Mouse (Mus musculus): ENCODE results near the gene Fam170b. TPM values are rescaled to one million over a fixed set of nuclear protein-coding genes. Genes with fewer than 3 reads are reported as not detected.

Gene Fam170b
- polyA plus RNA-seq, 1 experiment from 2014 or later = not detected

DNA sequence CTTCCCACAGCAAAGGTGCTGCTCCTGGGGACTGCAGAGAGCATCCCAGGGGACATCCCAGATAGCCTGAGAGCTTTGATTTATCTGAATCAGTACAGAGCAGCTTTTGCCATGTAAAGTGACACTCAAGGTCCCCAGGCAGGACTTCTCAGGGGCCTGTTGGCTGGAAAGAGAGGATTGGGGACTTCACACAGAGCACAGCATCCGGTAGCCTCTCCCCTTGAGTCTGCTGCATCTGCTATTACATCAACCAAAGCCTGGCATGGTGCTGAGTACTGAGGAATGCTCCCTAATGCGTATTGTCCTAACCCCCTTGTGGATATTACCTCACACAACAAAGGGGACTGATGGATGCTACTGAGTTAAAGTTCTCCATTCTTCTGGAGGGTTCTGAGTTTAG lies 27.9 kb downstream of the Fam170b start:
- no peaks in the 10 kb centered on the region for H3K36me3 ChIP-seq (ENCODE audit: control insufficient read depth, insufficient read depth, low read length)
- no peak overlapping the region for H3K4me3 ChIP-seq (ENCODE audit: low read depth, low read length)
- no peaks in the 10 kb centered on the region for H3K4me1 ChIP-seq (ENCODE audit: control insufficient read depth, insufficient read depth, low read length)
- ATAC-seq (ENCODE audit: insufficient number of reproducible peaks, low FRiP score, low TSS enrichment, low read depth) (no peak), DNase-seq (ENCODE audit: low spot score) (no peak)
- no peak overlapping the region for H3K9ac ChIP-seq (ENCODE audit: low read length)
- WGBS = 48% methylated on average over 2 of the region's 2 CpGs
- H3K9me3 ChIP-seq (ENCODE audit: control insufficient read depth, low read length) = no peaks in the 10 kb centered on the region
- H3K27ac ChIP-seq (replicated peaks; ENCODE audit: low read depth, low read length) = no peak overlapping the region
- no peak overlapping the region for H3K4me2 ChIP-seq (ENCODE audit: low read depth, severe bottlenecking)
- no peaks in the 10 kb centered on the region for H3K27me3 ChIP-seq (ENCODE audit: control insufficient read depth, insufficient read depth, low read length)

DNA sequence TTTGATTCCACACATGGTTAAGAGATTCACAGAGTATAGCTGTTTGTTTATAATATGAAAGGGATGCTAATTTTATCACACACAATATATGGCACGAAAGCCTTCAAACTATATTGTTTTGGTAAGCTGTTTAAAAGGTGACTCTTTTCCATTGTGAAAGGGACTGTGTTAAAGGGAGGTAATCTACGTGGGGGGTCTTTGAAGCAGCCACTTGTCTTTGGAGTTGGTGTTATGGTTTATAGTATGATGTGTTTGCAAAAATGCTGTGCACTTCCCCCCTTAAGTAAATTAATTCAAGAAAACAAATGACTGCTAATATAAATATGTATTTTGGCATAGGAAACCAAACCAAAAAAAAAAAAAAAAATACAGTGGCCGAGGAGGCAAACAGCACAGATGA lies 31.6 kb downstream of the Fam170b start:
- Histone ChIP-seq H3K4me2 (ENCODE audit: low read depth, severe bottlenecking) (no peak overlapping the region), H3K27me3 (ENCODE audit: control insufficient read depth, insufficient read depth, low read length) (no peaks in the 10 kb centered on the region), H3K9ac (ENCODE audit: low read length) (no peak overlapping the region), H3K27ac (replicated peaks; ENCODE audit: low read depth, low read length) (no peak overlapping the region), H3K4me1 (ENCODE audit: control insufficient read depth, insufficient read depth, low read length) (no peaks in the 10 kb centered on the region), H3K9me3 (ENCODE audit: control insufficient read depth, low read length) (no peaks in the 10 kb centered on the region), H3K36me3 (ENCODE audit: control insufficient read depth, insufficient read depth, low read length) (no peaks in the 10 kb centered on the region), H3K4me3 (ENCODE audit: low read depth, low read length) (no peak overlapping the region)
- DNase-seq (ENCODE audit: low spot score) (no peak), ATAC-seq (ENCODE audit: insufficient number of reproducible peaks, low FRiP score, low TSS enrichment, low read depth) (no peak)
- 87% methylated on average over 3 of the region's 3 CpGs for WGBS

DNA sequence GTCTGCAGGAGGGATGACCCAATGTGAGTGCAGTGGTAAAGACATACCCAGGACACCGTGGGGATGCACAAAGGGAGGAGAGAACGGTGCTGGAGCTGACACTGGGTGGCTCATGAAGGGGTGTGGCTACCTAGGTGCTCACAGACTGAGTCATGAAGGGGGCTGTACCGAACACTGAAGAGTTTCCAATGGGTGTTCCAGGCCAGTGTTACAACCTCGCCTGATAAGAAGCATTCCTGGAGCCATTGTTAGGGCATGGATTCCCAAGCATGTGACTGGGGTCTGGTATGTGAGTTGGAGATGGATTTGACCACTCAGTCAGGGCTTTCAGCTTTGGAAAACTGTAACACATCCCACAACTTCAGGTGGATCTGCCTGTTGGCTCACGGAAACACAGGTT lies 38.2 kb downstream of the Fam170b start:
- DNase-seq (ENCODE audit: low spot score) (no peak), ATAC-seq (ENCODE audit: insufficient number of reproducible peaks, low FRiP score, low TSS enrichment, low read depth) (no peak)
- Histone ChIP-seq H3K27me3 (ENCODE audit: control insufficient read depth, insufficient read depth, low read length) (no peaks in the 10 kb centered on the region), H3K9me3 (ENCODE audit: control insufficient read depth, low read length) (no peaks in the 10 kb centered on the region), H3K4me2 (ENCODE audit: low read depth, severe bottlenecking) (no peak overlapping the region), H3K27ac (replicated peaks; ENCODE audit: low read depth, low read length) (no peak overlapping the region), H3K4me3 (ENCODE audit: low read depth, low read length) (no peak overlapping the region), H3K9ac (ENCODE audit: low read length) (no peak overlapping the region), H3K36me3 (ENCODE audit: control insufficient read depth, insufficient read depth, low read length) (no peaks in the 10 kb centered on the region), H3K4me1 (ENCODE audit: control insufficient read depth, insufficient read depth, low read length) (no peaks in the 10 kb centered on the region)
- WGBS = 88% methylated on average over 5 of the region's 5 CpGs

DNA sequence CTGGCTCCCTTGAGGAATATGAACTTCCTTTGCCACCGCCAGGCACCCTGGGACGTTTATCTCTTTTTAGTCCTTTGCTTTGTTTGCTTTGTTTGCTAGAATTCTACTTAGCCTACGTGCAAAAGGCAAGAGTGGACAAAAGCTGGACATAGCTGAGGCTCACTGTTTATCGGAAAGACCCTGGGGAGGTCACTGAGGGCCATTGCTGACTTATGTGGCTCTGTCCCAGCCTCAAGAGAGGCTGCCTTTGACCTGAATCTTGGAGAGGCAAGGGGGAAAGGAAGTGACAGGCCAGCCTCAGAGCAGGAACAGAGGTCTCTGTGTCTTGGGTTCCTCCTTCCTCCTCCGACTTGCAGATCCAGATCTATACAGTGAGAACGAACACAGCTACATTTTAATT lies 43.8 kb downstream of the Fam170b start:
- no peaks in the 10 kb centered on the region for H3K9me3 ChIP-seq (ENCODE audit: control insufficient read depth, low read length)
- H3K9ac ChIP-seq (ENCODE audit: low read length) = no peak overlapping the region
- 84% methylated on average over 6 of the region's 6 CpGs for WGBS
- no peak overlapping the region for H3K4me2 ChIP-seq (ENCODE audit: low read depth, severe bottlenecking)
- no peaks in the 10 kb centered on the region for H3K4me1 ChIP-seq (ENCODE audit: control insufficient read depth, insufficient read depth, low read length)
- no peaks in the 10 kb centered on the region for H3K36me3 ChIP-seq (ENCODE audit: control insufficient read depth, insufficient read depth, low read length)
- no peaks in the 10 kb centered on the region for H3K27me3 ChIP-seq (ENCODE audit: control insufficient read depth, insufficient read depth, low read length)
- H3K4me3 ChIP-seq (ENCODE audit: low read depth, low read length) = no peak overlapping the region
- H3K27ac ChIP-seq (replicated peaks; ENCODE audit: low read depth, low read length) = no peak overlapping the region
- no peak for ATAC-seq (ENCODE audit: insufficient number of reproducible peaks, low FRiP score, low TSS enrichment, low read depth)
- no peak for DNase-seq (ENCODE audit: low spot score)

DNA sequence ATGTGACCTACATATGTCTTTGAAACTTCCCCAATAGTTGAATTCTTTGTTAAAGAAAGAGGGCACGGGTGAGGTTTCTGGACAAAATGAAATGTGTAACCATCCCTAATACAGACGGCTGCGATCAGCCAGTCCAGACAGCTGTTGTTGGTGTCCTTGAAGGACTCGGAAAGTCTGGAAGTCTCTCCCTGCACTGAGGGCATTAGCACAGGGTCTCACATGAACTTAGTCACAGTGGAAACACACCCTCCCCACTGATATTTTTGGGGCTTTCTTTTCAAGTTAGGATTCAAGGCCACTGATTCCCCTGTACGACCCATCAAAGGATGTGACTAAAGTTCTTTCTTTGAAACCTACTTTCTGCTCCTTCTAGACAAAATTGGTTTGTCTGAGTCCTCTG lies 46.6 kb downstream of the Fam170b start:
- ATAC-seq (ENCODE audit: insufficient number of reproducible peaks, low FRiP score, low TSS enrichment, low read depth) (no peak), DNase-seq (ENCODE audit: low spot score) (no peak)
- Histone ChIP-seq H3K4me2 (ENCODE audit: low read depth, severe bottlenecking) (no peak overlapping the region), H3K4me3 (ENCODE audit: low read depth, low read length) (no peak overlapping the region), H3K9ac (ENCODE audit: low read length) (no peak overlapping the region), H3K27me3 (ENCODE audit: control insufficient read depth, insufficient read depth, low read length) (no peaks in the 10 kb centered on the region), H3K27ac (replicated peaks; ENCODE audit: low read depth, low read length) (no peak overlapping the region), H3K9me3 (ENCODE audit: control insufficient read depth, low read length) (no peaks in the 10 kb centered on the region), H3K36me3 (ENCODE audit: control insufficient read depth, insufficient read depth, low read length) (no peaks in the 10 kb centered on the region), H3K4me1 (ENCODE audit: control insufficient read depth, insufficient read depth, low read length) (no peaks in the 10 kb centered on the region)
- 90% methylated on average over 5 of the region's 5 CpGs for WGBS

DNA sequence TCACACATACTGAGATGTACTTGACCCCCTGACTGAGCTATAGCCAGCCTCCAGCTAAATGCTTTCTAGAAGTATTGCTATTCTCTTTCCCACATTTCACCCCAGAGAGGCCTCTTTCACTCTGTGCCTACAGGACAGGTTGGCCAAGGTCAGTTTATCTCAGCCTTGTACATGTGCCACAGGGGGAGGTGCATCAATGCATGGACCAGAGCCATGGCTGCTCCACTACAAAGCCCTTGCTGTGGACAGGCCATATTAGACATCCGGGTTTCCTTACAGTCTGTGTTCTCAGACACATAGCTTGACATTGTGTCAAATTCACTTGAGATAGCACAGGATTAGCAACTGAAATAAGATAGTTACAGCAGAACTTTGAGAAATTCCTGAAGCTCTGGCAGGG lies 47.9 kb downstream of the Fam170b start:
- DNase-seq (ENCODE audit: low spot score) = no peak
- Histone ChIP-seq H3K9me3 (ENCODE audit: control insufficient read depth, low read length) (no peaks in the 10 kb centered on the region), H3K4me3 (ENCODE audit: low read depth, low read length) (no peak overlapping the region), H3K36me3 (ENCODE audit: control insufficient read depth, insufficient read depth, low read length) (no peaks in the 10 kb centered on the region), H3K27ac (replicated peaks; ENCODE audit: low read depth, low read length) (no peak overlapping the region), H3K4me2 (ENCODE audit: low read depth, severe bottlenecking) (no peak overlapping the region), H3K4me1 (ENCODE audit: control insufficient read depth, insufficient read depth, low read length) (no peaks in the 10 kb centered on the region), H3K9ac (ENCODE audit: low read length) (no peak overlapping the region), H3K27me3 (ENCODE audit: control insufficient read depth, insufficient read depth, low read length) (no peaks in the 10 kb centered on the region)
- WGBS = 81% methylated on average over 1 of the region's 1 CpGs
- no peak for ATAC-seq (ENCODE audit: insufficient number of reproducible peaks, low FRiP score, low TSS enrichment, low read depth)

Other genes with a start within 250 kb of the Fam170b start
- 0.16 TPM in 1 of 2 replicates, not detected in the other for gene Prrxl1, start 234.6 kb upstream of the Fam170b start, polyA plus RNA-seq (2014; fragmentation: Nextera tagmentation; extraction: Ambion mirVana)
- 0.09 and 0.23 TPM in 2 replicates for gene 3425401B19Rik, start 148.7 kb upstream of the Fam170b start, polyA plus RNA-seq (2014; fragmentation: Nextera tagmentation; extraction: Ambion mirVana)
- gene Tmem273, start 48.0 kb upstream of the Fam170b start, polyA plus RNA-seq (2014; fragmentation: Nextera tagmentation; extraction: Ambion mirVana) = 0.25 TPM in 1 of 2 replicates, not detected in the other
- 2.1 and 2.7 TPM in 2 replicates for gene Vstm4, start 22.8 kb downstream of the Fam170b start, polyA plus RNA-seq (2014; fragmentation: Nextera tagmentation; extraction: Ambion mirVana)
- gene Lrrc18, start 157.4 kb downstream of the Fam170b start, polyA plus RNA-seq (2014; fragmentation: Nextera tagmentation; extraction: Ambion mirVana) = 0.52 and 1.0 TPM in 2 replicates

Data from limb, embryonic 11.5 days (tissue).